Mouse (Mus musculus): ENCODE results near the gene Ptges3. TPM values are rescaled to one million over a fixed set of nuclear protein-coding genes. Genes with fewer than 3 reads are reported as not detected.
"Not testable (repeated sequence)": the region's sequence is repeated elsewhere in the genome, so short reads cannot be mapped to it uniquely, and the experiment has no call there.

The Ptges3 gene
- polyA plus RNA-seq, 1 experiment from 2014 or later = 493 TPM

GRCm38 (mm10) chr10:128041636-128042035 is 17.1 kb upstream of the Ptges3 start:
- Histone ChIP-seq H3K36me3 (peaks cover 88% of the 10 kb centered on the region), H3K4me3 (replicated peaks) (no peak overlapping the region)
- 71% methylated on average over 4 of the region's 4 CpGs for WGBS

GRCm38 (mm10) chr10:128042466-128042865 is 16.3 kb upstream of the Ptges3 start:
- 89% methylated on average over 3 of the region's 3 CpGs for WGBS
- Histone ChIP-seq H3K36me3 (peaks cover 96% of the 10 kb centered on the region), H3K27ac (no peak overlapping the region), H3K9ac (no peak overlapping the region), H3K27me3 (no peaks in the 10 kb centered on the region), H3K9me3 (replicated peaks) (no peaks in the 10 kb centered on the region), H3K4me3 (replicated peaks) (no peak overlapping the region), H3K4me1 (peaks cover 69% of the 10 kb centered on the region), H3K4me2 (no peak overlapping the region)
- no peak for ATAC-seq (replicated peaks; ENCODE audit: low FRiP score)

More at GRCm38 (mm10) chr10:128041636-128042035, 17.1 kb upstream of the Ptges3 start:
- Histone ChIP-seq H3K9me3 (replicated peaks) (no peaks in the 10 kb centered on the region), H3K27me3 (no peaks in the 10 kb centered on the region), H3K27ac (no peak overlapping the region), H3K4me2 (no peak overlapping the region), H3K9ac (0 out of 2 replicates have a peak overlapping the region, but pooled peaks have one; percentile 4), H3K4me1 (peaks cover 73% of the 10 kb centered on the region)
- ATAC-seq (replicated peaks; ENCODE audit: low FRiP score) = no peak

DNA sequence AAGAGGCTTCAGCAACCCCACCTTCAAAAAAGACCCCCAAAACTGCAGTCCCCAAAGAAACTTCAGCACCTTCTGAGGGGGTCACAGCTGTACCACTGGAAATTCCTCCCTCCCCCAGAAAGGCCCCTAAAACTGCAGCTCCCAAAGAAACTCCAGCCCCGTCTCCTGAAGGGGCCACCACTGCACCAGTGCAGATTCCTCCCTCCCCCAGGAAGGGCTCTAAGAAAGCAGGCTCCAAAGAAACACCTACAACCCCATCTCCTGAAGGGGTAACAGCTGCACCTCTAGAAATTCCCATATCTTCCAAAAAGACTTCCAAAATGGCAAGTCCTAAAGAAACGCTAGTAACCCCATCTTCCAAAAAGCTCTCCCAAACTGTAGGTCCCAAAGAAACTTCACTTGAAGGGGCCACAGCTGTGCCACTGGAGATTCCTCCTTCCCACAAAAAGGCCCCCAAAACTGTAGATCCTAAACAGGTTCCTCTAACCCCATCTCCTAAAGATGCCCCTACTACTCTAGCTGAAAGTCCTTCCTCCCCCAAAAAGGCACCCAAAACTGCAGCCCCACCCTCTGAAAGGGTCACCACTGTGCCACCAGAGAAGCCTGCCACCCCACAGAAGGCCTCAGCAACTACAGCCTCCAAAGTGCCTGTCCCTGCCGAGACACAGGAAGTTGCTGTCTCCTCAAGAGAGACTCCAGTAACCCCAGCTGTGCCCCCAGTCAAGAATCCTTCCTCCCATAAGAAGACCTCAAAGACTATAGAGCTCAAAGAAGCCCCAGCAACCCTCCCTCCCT is 15.5 kb upstream of the Ptges3 start:
- no peak for ATAC-seq (replicated peaks; ENCODE audit: low FRiP score)
- Histone ChIP-seq H3K9me3 (replicated peaks) (no peaks in the 10 kb centered on the region), H3K4me2 (no peak overlapping the region), H3K9ac (no peak overlapping the region), H3K4me3 (replicated peaks) (no peak overlapping the region), H3K27ac (0 out of 2 replicates have a peak overlapping the region, but pooled peaks have one; percentile 22), H3K4me1 (peaks cover 63% of the 10 kb centered on the region), H3K27me3 (no peaks in the 10 kb centered on the region), H3K36me3 (peaks cover 99% of the 10 kb centered on the region)
- 56% methylated on average over 3 of the region's 3 CpGs for WGBS

GRCm38 (mm10) chr10:128048157-128048556 is 10.6 kb upstream of the Ptges3 start:
- H3K9me3 ChIP-seq (replicated peaks) = no peaks in the 10 kb centered on the region
- no peaks in the 10 kb centered on the region for H3K27me3 ChIP-seq
- H3K4me3 ChIP-seq (replicated peaks) = no peak overlapping the region
- no peak overlapping the region for H3K27ac ChIP-seq
- no peak overlapping the region for H3K4me2 ChIP-seq
- H3K36me3 ChIP-seq = peaks cover 88% of the 10 kb centered on the region
- no peak for ATAC-seq (replicated peaks; ENCODE audit: low FRiP score)
- WGBS = 95% methylated on average over 8 of the region's 8 CpGs
- H3K4me1 ChIP-seq = peaks cover 19% of the 10 kb centered on the region
- H3K9ac ChIP-seq = no peak overlapping the region

DNA sequence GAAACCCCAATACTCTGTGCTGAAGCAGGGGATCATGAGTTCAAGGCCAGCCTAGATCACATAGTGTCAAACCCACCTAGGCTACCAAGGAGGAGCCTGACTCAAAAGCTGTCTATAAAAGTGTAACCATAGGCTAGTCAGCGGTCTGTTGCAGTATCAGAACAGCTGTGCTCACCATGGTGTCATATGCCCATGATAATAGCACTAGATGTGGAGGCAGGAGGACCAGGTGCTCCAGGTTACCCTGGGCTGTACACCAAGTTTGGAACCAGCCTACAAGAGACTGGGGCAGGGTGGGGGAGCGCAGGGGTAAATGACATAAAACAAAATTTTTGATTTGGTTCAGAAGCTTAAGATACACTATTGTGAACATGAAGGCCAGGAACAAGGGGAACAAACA is 9.0 kb upstream of the Ptges3 start:
- H3K9me3 ChIP-seq (replicated peaks) = no peaks in the 10 kb centered on the region
- H3K4me1 ChIP-seq = peaks cover 4% of the 10 kb centered on the region
- H3K4me3 ChIP-seq (replicated peaks) = no peak overlapping the region
- ATAC-seq (replicated peaks; ENCODE audit: low FRiP score) = no peak
- WGBS = 94% methylated on average over 2 of the region's 2 CpGs
- H3K4me2 ChIP-seq = no peak overlapping the region
- no peak overlapping the region for H3K27ac ChIP-seq
- no peaks in the 10 kb centered on the region for H3K27me3 ChIP-seq
- no peak overlapping the region for H3K9ac ChIP-seq
- H3K36me3 ChIP-seq = peaks cover 72% of the 10 kb centered on the region

DNA sequence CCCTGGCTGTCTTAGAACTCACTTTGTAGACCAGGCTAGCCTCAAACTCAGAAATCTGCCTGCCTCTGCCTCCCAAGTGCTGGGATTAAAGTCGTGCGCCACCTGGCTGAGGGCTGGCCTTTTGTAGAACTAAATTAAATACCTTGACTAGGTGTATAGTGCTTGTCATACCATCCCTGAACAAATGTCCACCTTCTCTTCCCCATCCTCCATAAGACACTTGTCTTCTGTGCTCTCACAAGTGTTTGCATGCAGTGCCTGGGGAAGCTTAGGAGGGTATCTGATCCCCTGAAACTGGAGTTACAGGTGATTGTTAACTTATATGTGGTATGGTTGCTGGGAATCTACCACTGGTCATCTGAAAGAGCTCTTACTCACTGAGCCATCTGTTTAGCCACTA is 8.4 kb upstream of the Ptges3 start:
- 89% methylated on average over 2 of the region's 2 CpGs for WGBS
- H3K4me2 ChIP-seq = no peak overlapping the region
- H3K36me3 ChIP-seq = peaks cover 66% of the 10 kb centered on the region

GRCm38 (mm10) chr10:128051589-128051988 is 7.2 kb upstream of the Ptges3 start:
- Histone ChIP-seq H3K9ac (no peak overlapping the region), H3K4me2 (no peak overlapping the region), H3K9me3 (replicated peaks) (no peaks in the 10 kb centered on the region), H3K27me3 (no peaks in the 10 kb centered on the region), H3K36me3 (peaks cover 54% of the 10 kb centered on the region), H3K4me1 (no peaks in the 10 kb centered on the region), H3K4me3 (replicated peaks) (no peak overlapping the region), H3K27ac (no peak overlapping the region)
- WGBS = 93% methylated on average over 5 of the region's 5 CpGs
- ATAC-seq (replicated peaks; ENCODE audit: low FRiP score) = no peak

More for the DNA sequence above, 8.4 kb upstream of the Ptges3 start:
- Histone ChIP-seq H3K27ac (no peak overlapping the region), H3K9ac (no peak overlapping the region), H3K4me1 (no peaks in the 10 kb centered on the region), H3K27me3 (no peaks in the 10 kb centered on the region), H3K9me3 (replicated peaks) (no peaks in the 10 kb centered on the region), H3K4me3 (replicated peaks) (no peak overlapping the region)
- ATAC-seq (replicated peaks; ENCODE audit: low FRiP score) = no peak

DNA sequence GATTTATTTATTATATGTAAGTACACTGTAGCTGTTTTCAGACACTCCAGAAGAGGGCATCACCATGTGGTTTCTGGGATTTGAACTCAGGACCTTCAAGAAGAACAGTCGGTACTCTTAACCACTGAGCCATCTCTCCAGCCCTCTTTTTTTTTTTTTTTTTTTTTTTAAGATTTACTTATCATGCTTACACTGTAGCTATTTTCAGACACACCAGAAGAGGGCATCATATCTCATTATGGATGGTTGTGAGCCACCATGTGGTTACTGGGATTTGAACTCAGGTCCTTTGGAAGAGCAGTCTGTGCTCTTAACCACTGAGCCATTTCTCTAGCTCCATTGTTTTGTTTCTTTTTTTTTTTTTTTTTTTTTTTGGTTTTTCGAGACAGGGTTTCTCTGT is 6.6 kb upstream of the Ptges3 start:
- H3K36me3 ChIP-seq = peaks cover 49% of the 10 kb centered on the region
- not testable (repeated sequence) for ATAC-seq (replicated peaks; ENCODE audit: low FRiP score); H3K4me2 ChIP-seq; H3K27me3 ChIP-seq; H3K9me3 ChIP-seq (replicated peaks); H3K4me1 ChIP-seq; H3K27ac ChIP-seq; H3K4me3 ChIP-seq (replicated peaks); H3K9ac ChIP-seq
- WGBS = 89% methylated on average over 1 of the region's 2 CpGs

DNA sequence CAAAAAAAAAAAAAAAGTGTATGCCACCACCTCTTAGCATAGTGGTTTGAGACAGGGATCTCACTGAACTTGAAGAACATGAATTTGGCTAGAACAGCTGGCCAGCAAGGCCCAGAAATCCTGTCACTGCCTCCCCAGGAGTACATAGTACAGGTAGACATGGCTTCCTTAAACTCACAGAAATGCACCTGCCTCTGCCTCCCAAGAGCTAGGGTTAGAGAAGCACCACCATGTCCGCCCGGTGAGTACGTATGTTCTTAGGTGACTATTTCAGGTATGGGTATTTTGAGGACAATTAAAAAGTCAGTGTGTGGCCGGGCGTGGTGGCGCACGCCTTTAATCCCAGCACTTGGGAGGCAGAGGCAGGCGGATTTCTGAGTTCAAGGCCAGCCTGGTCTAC is 5.8 kb upstream of the Ptges3 start:
- no peaks in the 10 kb centered on the region for H3K27me3 ChIP-seq
- no peak for ATAC-seq (replicated peaks; ENCODE audit: low FRiP score)
- no peak overlapping the region for H3K9ac ChIP-seq
- H3K36me3 ChIP-seq = peaks cover 40% of the 10 kb centered on the region
- no peaks in the 10 kb centered on the region for H3K9me3 ChIP-seq (replicated peaks)
- 93% methylated on average over 8 of the region's 8 CpGs for WGBS
- H3K4me3 ChIP-seq (replicated peaks) = no peak overlapping the region
- H3K27ac ChIP-seq = no peak overlapping the region
- no peak overlapping the region for H3K4me2 ChIP-seq
- H3K4me1 ChIP-seq = peaks cover 7% of the 10 kb centered on the region

DNA sequence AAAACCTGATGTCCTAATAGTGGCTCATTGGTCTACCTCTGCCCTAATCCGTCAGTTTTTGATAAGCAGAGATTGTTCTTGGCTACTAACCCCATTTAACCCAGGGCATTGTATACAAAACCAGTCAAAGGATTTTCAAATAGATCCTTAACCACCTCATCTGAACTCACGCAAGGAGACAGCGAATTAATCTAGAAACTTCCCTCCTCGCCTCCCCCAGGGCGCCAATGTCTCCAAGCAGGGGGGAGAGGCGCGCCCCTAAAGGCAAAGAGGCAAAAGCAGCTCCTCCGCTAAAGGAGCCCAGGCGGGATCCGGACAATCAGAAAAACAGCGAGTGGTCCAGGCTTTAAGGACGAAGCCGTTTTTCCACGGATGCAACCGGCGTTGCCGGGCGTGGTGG is 570 bp upstream of the Ptges3 start:
- ATAC-seq (replicated peaks; ENCODE audit: low FRiP score) = no peak
- peak overlapping the region; percentile 83 for H3K9ac ChIP-seq

GRCm38 (mm10) chr10:128059207-128059981 is 640 bp downstream of the Ptges3 start:
- H3K4me3 ChIP-seq (replicated peaks) = peak overlapping the region; percentile 94
- H3K27me3 ChIP-seq = no peaks in the 10 kb centered on the region
- H3K27ac ChIP-seq = peak overlapping the region; percentile 98
- peaks cover 25% of the 10 kb centered on the region for H3K4me1 ChIP-seq
- peak overlapping the region; percentile 83 for H3K9ac ChIP-seq
- WGBS = under 1% methylated on average over 60 of the region's 62 CpGs
- H3K36me3 ChIP-seq = peaks cover 20% of the 10 kb centered on the region
- H3K9me3 ChIP-seq (replicated peaks) = no peaks in the 10 kb centered on the region
- ATAC-seq (replicated peaks; ENCODE audit: low FRiP score) = peak; percentile 70
- H3K4me2 ChIP-seq = peak overlapping the region; percentile 89

More for the DNA sequence above, 570 bp upstream of the Ptges3 start:
- peak overlapping the region; percentile 98 for H3K27ac ChIP-seq
- H3K4me3 ChIP-seq (replicated peaks) = peak overlapping the region; percentile 94
- under 1% methylated on average over 18 of the region's 18 CpGs for WGBS
- peaks cover 11% of the 10 kb centered on the region for H3K36me3 ChIP-seq
- H3K27me3 ChIP-seq = no peaks in the 10 kb centered on the region
- H3K4me1 ChIP-seq = peaks cover 25% of the 10 kb centered on the region
- no peaks in the 10 kb centered on the region for H3K9me3 ChIP-seq (replicated peaks)
- H3K4me2 ChIP-seq = peak overlapping the region; percentile 89

GRCm38 (mm10) chr10:128061109-128061508 is 2.4 kb downstream of the Ptges3 start:
- peak overlapping the region; percentile 94 for H3K4me3 ChIP-seq (replicated peaks)
- H3K27me3 ChIP-seq = no peaks in the 10 kb centered on the region
- H3K27ac ChIP-seq = no peak overlapping the region
- H3K4me1 ChIP-seq = peaks cover 25% of the 10 kb centered on the region
- no peaks in the 10 kb centered on the region for H3K9me3 ChIP-seq (replicated peaks)
- WGBS = 76% methylated on average over 5 of the region's 5 CpGs
- peak overlapping the region; percentile 83 for H3K9ac ChIP-seq
- ATAC-seq (replicated peaks; ENCODE audit: low FRiP score) = no peak
- peaks cover 35% of the 10 kb centered on the region for H3K36me3 ChIP-seq
- peak overlapping the region; percentile 89 for H3K4me2 ChIP-seq

Measured in kidney, embryonic 15.5 days (tissue).